Mouse (Mus musculus): ENCODE measurements around the gene Tmem132d. TPM values are rescaled to one million over a fixed set of nuclear protein-coding genes. Genes with fewer than 3 reads are reported as not detected.

Tmem132d gene
- total RNA-seq, 1 experiment = 2.5 TPM

- no peaks in the 10 kb centered on the region for H3K9me3 ChIP-seq (ENCODE audit: control insufficient read depth, insufficient read depth, low read depth, low read length)
- in situ Hi-C loops (cut with MboI; ENCODE audit: low sequenced_read_pairs in 2 of 2, unreplicated experiment in 2 of 2) = loop anchor here in 1 of 2 experiments (25.0 kb wide), 1 partner anchor 106 kb away; no protein-coding TSS in a partner anchor
- H3K4me3 ChIP-seq (ENCODE audit: insufficient read depth in 1 of 2, low read depth in 1 of 2, low read length in 2 of 2, poor library complexity in 1 of 2, severe bottlenecking in 1 of 2) = no peak overlapping the region
- TF ChIP-seq MAFK (IDR thresholded peaks at IDR 0.05; ENCODE audit: insufficient read depth, low read depth, low read length) = no peak
- no peak for TF ChIP-seq ZC3H11A (IDR thresholded peaks at IDR 0.05; ENCODE audit: borderline replicate concordance, low read depth, low read length)
- no peak for TF ChIP-seq HCFC1 (IDR thresholded peaks at IDR 0.05; ENCODE audit: borderline replicate concordance, insufficient read depth, low read length)
- no peak for TF ChIP-seq CHD2 (IDR thresholded peaks at IDR 0.05; ENCODE audit: low read depth, low read length)
- no peak for TF ChIP-seq ZNF384 (IDR thresholded peaks at IDR 0.05; ENCODE audit: low read depth, low read length)
- no peak for DNase-seq (ENCODE audit: low read depth, low spot score)
- no peak overlapping the region for H3K27ac ChIP-seq (ENCODE audit: insufficient read depth, low read depth, low read length, poor library complexity, severe bottlenecking)
- H3K36me3 ChIP-seq (ENCODE audit: control insufficient read depth, insufficient read depth, low read length, poor library complexity, severe bottlenecking) = no peaks in the 10 kb centered on the region
- H3K9ac ChIP-seq (ENCODE audit: insufficient read depth, low read depth, low read length, poor library complexity, severe bottlenecking) = no peak overlapping the region
- no peaks in the 10 kb centered on the region for H3K4me1 ChIP-seq (ENCODE audit: control insufficient read depth in 2 of 2, insufficient read depth in 2 of 2, low read length in 2 of 2, poor library complexity in 1 of 2)
These were observed 214.6 kb downstream of the Tmem132d start for GRCm38 (mm10) chr5:128218281-128218680.

GRCm38 (mm10) chr5:128211125-128211524 lies 221.8 kb downstream of the Tmem132d start:
- no peak for DNase-seq (ENCODE audit: low read depth, low spot score)
- H3K9me3 ChIP-seq (ENCODE audit: control insufficient read depth, insufficient read depth, low read depth, low read length) = no peaks in the 10 kb centered on the region
- no peaks in the 10 kb centered on the region for H3K36me3 ChIP-seq (ENCODE audit: control insufficient read depth, insufficient read depth, low read length, poor library complexity, severe bottlenecking)
- TF ChIP-seq MAFK (IDR thresholded peaks at IDR 0.05; ENCODE audit: insufficient read depth, low read depth, low read length) = no peak
- TF ChIP-seq ZC3H11A (IDR thresholded peaks at IDR 0.05; ENCODE audit: borderline replicate concordance, low read depth, low read length) = no peak
- TF ChIP-seq HCFC1 (IDR thresholded peaks at IDR 0.05; ENCODE audit: borderline replicate concordance, insufficient read depth, low read length) = no peak
- no peak overlapping the region for H3K4me3 ChIP-seq (ENCODE audit: insufficient read depth in 1 of 2, low read depth in 1 of 2, low read length in 2 of 2, poor library complexity in 1 of 2, severe bottlenecking in 1 of 2)
- no peaks in the 10 kb centered on the region for H3K4me1 ChIP-seq (ENCODE audit: control insufficient read depth in 2 of 2, insufficient read depth in 2 of 2, low read length in 2 of 2, poor library complexity in 1 of 2)
- no peak overlapping the region for H3K27ac ChIP-seq (ENCODE audit: insufficient read depth, low read depth, low read length, poor library complexity, severe bottlenecking)
- in situ Hi-C loops (cut with MboI; ENCODE audit: low sequenced_read_pairs in 2 of 2, unreplicated experiment in 2 of 2) = loop anchor here in 1 of 2 experiments (25.0 kb wide), 1 partner anchor 99 kb away; no protein-coding TSS in a partner anchor
- H3K9ac ChIP-seq (ENCODE audit: insufficient read depth, low read depth, low read length, poor library complexity, severe bottlenecking) = no peak overlapping the region

GRCm38 (mm10) chr5:128205716-128206115 lies 227.2 kb downstream of the Tmem132d start:
- no peak overlapping the region for H3K4me3 ChIP-seq (ENCODE audit: insufficient read depth in 1 of 2, low read depth in 1 of 2, low read length in 2 of 2, poor library complexity in 1 of 2, severe bottlenecking in 1 of 2)
- H3K9ac ChIP-seq (ENCODE audit: insufficient read depth, low read depth, low read length, poor library complexity, severe bottlenecking) = no peak overlapping the region
- no peaks in the 10 kb centered on the region for H3K4me1 ChIP-seq (ENCODE audit: control insufficient read depth in 2 of 2, insufficient read depth in 2 of 2, low read length in 2 of 2, poor library complexity in 1 of 2)
- no peak overlapping the region for H3K27ac ChIP-seq (ENCODE audit: insufficient read depth, low read depth, low read length, poor library complexity, severe bottlenecking)
- in situ Hi-C loops (cut with MboI; ENCODE audit: low sequenced_read_pairs in 2 of 2, unreplicated experiment in 2 of 2) = loop anchor here in 1 of 2 experiments (25.0 kb wide), 1 partner anchor 93 kb away; no protein-coding TSS in a partner anchor
- no peak for DNase-seq (ENCODE audit: low read depth, low spot score)
- TF ChIP-seq ZC3H11A (IDR thresholded peaks at IDR 0.05; ENCODE audit: borderline replicate concordance, low read depth, low read length) (no peak), CHD2 (IDR thresholded peaks at IDR 0.05; ENCODE audit: low read depth, low read length) (no peak), HCFC1 (IDR thresholded peaks at IDR 0.05; ENCODE audit: borderline replicate concordance, insufficient read depth, low read length) (no peak), MAFK (IDR thresholded peaks at IDR 0.05; ENCODE audit: insufficient read depth, low read depth, low read length) (no peak), ZNF384 (IDR thresholded peaks at IDR 0.05; ENCODE audit: low read depth, low read length) (no peak)
- H3K36me3 ChIP-seq (ENCODE audit: control insufficient read depth, insufficient read depth, low read length, poor library complexity, severe bottlenecking) = no peaks in the 10 kb centered on the region
- no peaks in the 10 kb centered on the region for H3K9me3 ChIP-seq (ENCODE audit: control insufficient read depth, insufficient read depth, low read depth, low read length)

- H3K9ac ChIP-seq (ENCODE audit: insufficient read depth, low read depth, low read length, poor library complexity, severe bottlenecking) = no peak overlapping the region
- no peak overlapping the region for H3K27ac ChIP-seq (ENCODE audit: insufficient read depth, low read depth, low read length, poor library complexity, severe bottlenecking)
- no peak overlapping the region for H3K4me3 ChIP-seq (ENCODE audit: insufficient read depth in 1 of 2, low read depth in 1 of 2, low read length in 2 of 2, poor library complexity in 1 of 2, severe bottlenecking in 1 of 2)
- DNase-seq (ENCODE audit: low read depth, low spot score) = no peak
- in situ Hi-C loops (cut with MboI; ENCODE audit: low sequenced_read_pairs in 2 of 2, unreplicated experiment in 2 of 2) = loop anchor here in 1 of 2 experiments (25.0 kb wide), 1 partner anchor 93 kb away; no protein-coding TSS in a partner anchor
- H3K36me3 ChIP-seq (ENCODE audit: control insufficient read depth, insufficient read depth, low read length, poor library complexity, severe bottlenecking) = no peaks in the 10 kb centered on the region
- no peaks in the 10 kb centered on the region for H3K4me1 ChIP-seq (ENCODE audit: control insufficient read depth in 2 of 2, insufficient read depth in 2 of 2, low read length in 2 of 2, poor library complexity in 1 of 2)
- TF ChIP-seq CHD2 (IDR thresholded peaks at IDR 0.05; ENCODE audit: low read depth, low read length) (no peak), ZNF384 (IDR thresholded peaks at IDR 0.05; ENCODE audit: low read depth, low read length) (no peak), HCFC1 (IDR thresholded peaks at IDR 0.05; ENCODE audit: borderline replicate concordance, insufficient read depth, low read length) (no peak), MAFK (IDR thresholded peaks at IDR 0.05; ENCODE audit: insufficient read depth, low read depth, low read length) (no peak), ZC3H11A (IDR thresholded peaks at IDR 0.05; ENCODE audit: borderline replicate concordance, low read depth, low read length) (no peak)
- no peaks in the 10 kb centered on the region for H3K9me3 ChIP-seq (ENCODE audit: control insufficient read depth, insufficient read depth, low read depth, low read length)
These were observed 228.1 kb downstream of the Tmem132d start for GRCm38 (mm10) chr5:128204685-128205320.
